Mouse (Mus musculus) T-cell, adult 2 months (primary cell): ENCODE results near the gene Bcl7b.

ENCODE experiments used
- DNase-seq: peaks from one replicate; pipeline ENCODE4 v3.0.0; 2022; ENCODE audit warnings: low spot score

Gene Bcl7b

GRCm38 (mm10) chr5:135168063-135169062 is at the start of gene Bcl7b:
TSS of gene Bcl7b (plus strand) at chr5:135168283.
- peak; percentile 97 for DNase-seq

GRCm38 (mm10) chr5:135118589-135119081 is 49.4 kb upstream of the Bcl7b start:
- DNase-seq = peak; percentile 46

GRCm38 (mm10) chr5:135120753-135121152 is 47.3 kb upstream of the Bcl7b start:
- no peak for DNase-seq

- DNase-seq = no peak
These were observed 42.0 kb upstream of the Bcl7b start for GRCm38 (mm10) chr5:135126121-135126520.

- no peak for DNase-seq
These were observed 40.4 kb upstream of the Bcl7b start for GRCm38 (mm10) chr5:135127669-135128068.

GRCm38 (mm10) chr5:135129747-135130146 is 38.3 kb upstream of the Bcl7b start:
- DNase-seq = no peak

GRCm38 (mm10) chr5:135133736-135134405 is 34.2 kb upstream of the Bcl7b start:
- peak; percentile 82 for DNase-seq

- DNase-seq = no peak
These were observed 33.5 kb upstream of the Bcl7b start for GRCm38 (mm10) chr5:135134534-135134933.

GRCm38 (mm10) chr5:135139881-135140280 is 28.2 kb upstream of the Bcl7b start:
- DNase-seq = no peak

- DNase-seq = no peak
These were observed 23.6 kb upstream of the Bcl7b start for GRCm38 (mm10) chr5:135144469-135144868.

- no peak for DNase-seq
These were observed 22.6 kb upstream of the Bcl7b start for GRCm38 (mm10) chr5:135145532-135145931.

GRCm38 (mm10) chr5:135145955-135146354 is 22.1 kb upstream of the Bcl7b start:
- no peak for DNase-seq

GRCm38 (mm10) chr5:135148715-135149052 is 19.4 kb upstream of the Bcl7b start:
- no peak for DNase-seq

GRCm38 (mm10) chr5:135149053-135149819 is 18.8 kb upstream of the Bcl7b start, which contains the start of gene Tbl2:
TSS of gene Tbl2 (plus strand) at chr5:135149657.
- DNase-seq = peak; percentile 99

- no peak for DNase-seq
These were observed 18.3 kb upstream of the Bcl7b start for GRCm38 (mm10) chr5:135149820-135150178.

- no peak for DNase-seq
These were observed 11.6 kb upstream of the Bcl7b start for GRCm38 (mm10) chr5:135156496-135156895.

- DNase-seq = no peak
These were observed 6.9 kb upstream of the Bcl7b start for GRCm38 (mm10) chr5:135161221-135161620.

- DNase-seq = no peak
These were observed 6.4 kb upstream of the Bcl7b start for GRCm38 (mm10) chr5:135161650-135162049.

- no peak for DNase-seq
These were observed 5.7 kb upstream of the Bcl7b start for GRCm38 (mm10) chr5:135162361-135162760.

- no peak for DNase-seq
These were observed 5.3 kb upstream of the Bcl7b start for GRCm38 (mm10) chr5:135162821-135163220.

- no peak for DNase-seq
These were observed 1.2 kb upstream of the Bcl7b start for GRCm38 (mm10) chr5:135166909-135167308.

GRCm38 (mm10) chr5:135167469-135167868 is 614 bp upstream of the Bcl7b start:
- no peak for DNase-seq
